Mouse (Mus musculus) c-Kit-positive CD71-negative TER-119-negative erythroid progenitor cells, embryonic 14.5 days (primary cell): ENCODE data around the gene Olfr389.

Experiments
- DNase-seq: peaks from one replicate; pipeline ENCODE4 v3.0.0-alpha.2; 2013; ENCODE audit warnings: low read depth

The Olfr389 gene

GRCm38 (mm10) chr11:73780613-73781012 lies at the start of gene Olfr389:
Gene Olfr389 (minus strand): TSS chr11:73780713.
- DNase-seq, result no peak

GRCm38 (mm10) chr11:73816949-73817348 lies 36.4 kb upstream of the Olfr389 start, which contains the start of gene Olfr392:
Gene Olfr392 (minus strand): TSS chr11:73817049.
- DNase-seq, result no peak

GRCm38 (mm10) chr11:73802952-73803351 lies 22.4 kb upstream of the Olfr389 start, which contains the start of gene Olfr391-ps:
Gene Olfr391-ps (minus strand): TSS chr11:73803052.
- no peak for DNase-seq

- no peak for DNase-seq
Observed at GRCm38 (mm10) chr11:73782664-73783063, 2.2 kb upstream of the Olfr389 start, which contains the start of gene Olfr390. Gene Olfr390 (plus strand): TSS chr11:73782964.

GRCm38 (mm10) chr11:73759115-73759514 lies 21.4 kb downstream of the Olfr389 start:
- DNase-seq, result no peak
